Mouse (Mus musculus): ENCODE measurements around the gene Sept7. TPM values are rescaled to one million over a fixed set of nuclear protein-coding genes. Genes with fewer than 3 reads are reported as not detected.

Sept7 gene
- total RNA-seq, 2 experiments from 2014 or later: 263 to 265 TPM

DNA sequence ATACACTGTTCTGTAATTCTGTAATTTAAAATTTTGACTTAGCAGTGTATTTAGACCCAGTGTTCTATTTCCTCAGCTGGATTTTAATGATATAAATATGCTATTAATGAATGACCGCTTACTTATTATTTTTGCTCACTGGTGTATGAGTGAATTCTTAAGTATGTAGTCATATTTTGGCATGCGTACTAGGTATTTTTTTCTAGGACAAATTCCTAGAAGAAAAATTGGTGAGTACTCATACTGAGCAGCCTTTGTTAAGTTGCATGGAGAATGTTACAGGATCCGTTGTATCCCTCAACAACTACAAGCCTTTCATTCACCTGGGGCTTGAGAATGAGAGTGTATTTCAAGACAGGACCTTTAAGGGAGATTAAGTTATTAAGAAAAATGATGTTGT is 10.0 kb upstream of the Sept7 start:
- Histone ChIP-seq H3K4me3 (no peak overlapping the region), H3K27ac (peak overlapping the region; percentile 75)
- DNase-seq (ENCODE audit: low spot score in 2 of 2): no peak
- TF ChIP-seq CTCF (conservative IDR thresholded peaks at IDR 0.05): no peak

DNA sequence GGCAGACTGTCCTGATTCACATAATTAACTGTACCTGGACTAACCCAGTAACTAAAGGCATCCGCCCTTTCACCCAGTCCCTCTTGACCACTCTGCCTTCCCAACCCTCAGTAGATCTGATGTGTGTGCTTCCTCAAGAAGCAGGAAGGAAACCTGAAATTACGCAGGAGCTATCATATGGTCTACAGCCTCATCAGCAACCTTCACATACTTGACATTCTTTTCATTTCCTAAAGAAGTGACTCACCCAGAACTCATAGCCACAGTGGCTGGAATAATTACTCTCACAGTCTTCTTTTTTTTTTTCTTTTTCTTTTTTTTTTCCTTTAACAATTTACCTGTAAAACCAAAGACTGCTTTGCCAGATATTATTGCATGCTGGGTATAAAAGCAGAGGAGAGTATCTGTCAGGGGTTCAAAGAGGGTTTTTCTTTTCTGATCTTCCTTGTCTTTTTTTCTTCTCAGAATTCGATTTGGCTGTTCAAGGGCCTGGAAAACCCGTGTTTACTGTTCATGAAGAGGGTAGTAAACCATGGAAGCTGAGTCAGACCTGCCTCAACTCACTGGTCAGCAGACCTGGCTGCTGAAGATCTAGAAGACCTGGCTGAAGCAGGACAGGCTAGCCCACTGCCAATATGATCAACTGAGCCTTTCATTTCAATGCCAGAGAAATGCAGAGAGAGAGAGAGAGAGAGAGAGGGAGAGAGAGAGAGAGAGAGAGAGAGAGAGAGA is 8.1 kb upstream of the Sept7 start:
- TF ChIP-seq CTCF (conservative IDR thresholded peaks at IDR 0.05): no peak
- Histone ChIP-seq H3K27ac (peak overlapping the region; percentile 71), H3K4me3 (no peak overlapping the region)
- DNase-seq (ENCODE audit: low spot score in 2 of 2): no peak

DNA sequence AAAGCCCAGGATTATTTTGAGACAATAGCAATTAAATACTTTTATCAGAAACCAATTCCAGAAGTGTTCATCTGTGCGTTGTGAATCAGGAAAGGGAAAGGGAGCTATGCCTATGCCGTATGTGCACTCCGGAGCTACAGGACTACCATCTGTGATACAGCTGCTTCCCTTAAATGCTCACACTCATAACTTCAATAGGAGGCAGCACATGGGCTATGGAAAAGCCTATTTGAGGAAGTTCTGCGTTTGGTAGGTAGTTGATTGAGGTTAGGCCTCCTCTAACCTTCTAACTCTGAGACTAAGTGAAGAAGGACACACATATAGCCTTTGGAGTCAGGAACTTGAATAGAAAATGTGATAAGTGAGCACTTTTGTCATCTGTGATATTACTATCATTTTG is 7.1 kb upstream of the Sept7 start:
- TF ChIP-seq CTCF (conservative IDR thresholded peaks at IDR 0.05): no peak
- Histone ChIP-seq H3K27ac (peak overlapping the region; percentile 61), H3K4me3 (no peak overlapping the region)
- DNase-seq (ENCODE audit: low spot score in 2 of 2): no peak

DNA sequence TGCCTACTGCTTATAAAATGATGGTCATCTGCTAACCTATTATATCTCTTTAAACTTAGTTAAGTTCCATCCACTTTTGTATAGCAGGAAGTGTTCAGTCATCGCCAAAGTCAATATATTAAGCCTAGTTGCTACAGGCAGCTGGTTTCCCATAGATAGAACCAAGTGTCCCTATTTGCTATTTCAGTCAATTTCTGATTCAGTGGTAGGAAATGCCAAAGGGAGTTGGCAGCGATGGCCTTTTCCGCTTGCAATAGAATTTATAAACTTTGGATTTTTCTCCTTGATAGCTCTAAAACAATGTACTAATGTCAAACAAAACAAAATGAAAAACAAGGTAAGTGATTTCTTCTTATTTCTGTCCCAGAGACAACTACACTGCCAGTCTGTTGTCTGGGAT is 5.7 kb upstream of the Sept7 start:
- no peak for DNase-seq (ENCODE audit: low spot score in 2 of 2)
- no peak for TF ChIP-seq CTCF (conservative IDR thresholded peaks at IDR 0.05)
- H3K4me3 ChIP-seq: no peak overlapping the region
- peak overlapping the region; percentile 49; the same call in 1 of the 2 replicates for H3K27ac ChIP-seq

DNA sequence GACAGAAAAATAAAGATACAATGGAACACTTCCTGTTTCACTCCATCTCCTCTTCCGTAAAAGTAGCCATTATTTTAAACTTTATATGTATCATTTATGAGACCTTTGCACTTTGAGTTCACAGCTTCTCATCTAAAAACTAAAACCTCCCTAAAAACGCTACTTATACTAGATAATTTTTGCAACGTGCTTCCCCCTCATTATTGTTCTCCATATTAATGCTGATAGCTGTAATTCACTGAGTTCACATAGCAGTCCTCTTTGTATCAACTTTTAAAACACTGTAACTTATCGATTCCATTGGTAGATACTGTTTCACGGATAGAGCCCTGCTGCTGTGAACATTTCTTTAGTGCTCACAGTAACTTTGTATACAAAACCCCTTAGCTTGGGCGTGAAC is 1.1 kb upstream of the Sept7 start:
- DNase-seq (ENCODE audit: low spot score in 2 of 2): no peak
- TF ChIP-seq CTCF (conservative IDR thresholded peaks at IDR 0.05): no peak
- peak overlapping the region; percentile 88 for H3K4me3 ChIP-seq
- H3K27ac ChIP-seq: peak overlapping the region; percentile 99

DNA sequence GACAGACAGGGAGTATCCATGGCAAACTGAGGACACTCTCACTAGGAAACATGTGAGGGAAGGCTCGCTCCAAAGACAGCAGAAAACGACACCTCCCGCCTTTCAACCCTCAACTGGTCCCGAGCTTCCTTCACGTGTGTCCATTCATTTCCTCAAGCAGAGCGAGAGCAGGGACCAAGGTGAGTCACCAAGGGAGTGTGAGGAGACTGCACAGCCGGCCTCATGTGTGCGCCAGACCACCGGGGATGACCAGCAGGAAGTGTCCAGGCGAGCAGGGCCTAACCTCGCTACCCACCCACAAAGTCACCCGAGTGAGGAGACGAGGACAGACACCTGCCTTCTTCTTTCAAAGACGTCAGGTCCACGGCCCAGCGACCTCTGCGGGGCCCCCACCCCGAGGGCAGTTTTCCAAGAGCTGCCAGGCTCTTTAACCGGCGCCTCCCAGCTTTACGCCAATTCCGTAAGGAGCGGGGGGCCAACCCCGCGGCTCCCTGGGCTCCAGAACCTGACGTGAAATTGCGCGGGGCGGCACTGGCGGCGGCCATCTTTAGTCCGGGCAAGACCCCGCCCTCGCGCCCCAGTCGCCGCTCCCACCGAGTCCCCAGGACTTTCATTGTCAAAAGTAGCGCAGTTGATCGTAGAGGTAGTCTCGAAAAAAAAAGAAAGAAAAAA is 492 bp upstream of the Sept7 start:
- peak; percentile 89 to 91 for DNase-seq (ENCODE audit: low spot score in 2 of 2)
- no peak for TF ChIP-seq CTCF (conservative IDR thresholded peaks at IDR 0.05)
- H3K4me3 ChIP-seq: peak overlapping the region; percentile 88
- peak overlapping the region; percentile 99 for H3K27ac ChIP-seq

DNA sequence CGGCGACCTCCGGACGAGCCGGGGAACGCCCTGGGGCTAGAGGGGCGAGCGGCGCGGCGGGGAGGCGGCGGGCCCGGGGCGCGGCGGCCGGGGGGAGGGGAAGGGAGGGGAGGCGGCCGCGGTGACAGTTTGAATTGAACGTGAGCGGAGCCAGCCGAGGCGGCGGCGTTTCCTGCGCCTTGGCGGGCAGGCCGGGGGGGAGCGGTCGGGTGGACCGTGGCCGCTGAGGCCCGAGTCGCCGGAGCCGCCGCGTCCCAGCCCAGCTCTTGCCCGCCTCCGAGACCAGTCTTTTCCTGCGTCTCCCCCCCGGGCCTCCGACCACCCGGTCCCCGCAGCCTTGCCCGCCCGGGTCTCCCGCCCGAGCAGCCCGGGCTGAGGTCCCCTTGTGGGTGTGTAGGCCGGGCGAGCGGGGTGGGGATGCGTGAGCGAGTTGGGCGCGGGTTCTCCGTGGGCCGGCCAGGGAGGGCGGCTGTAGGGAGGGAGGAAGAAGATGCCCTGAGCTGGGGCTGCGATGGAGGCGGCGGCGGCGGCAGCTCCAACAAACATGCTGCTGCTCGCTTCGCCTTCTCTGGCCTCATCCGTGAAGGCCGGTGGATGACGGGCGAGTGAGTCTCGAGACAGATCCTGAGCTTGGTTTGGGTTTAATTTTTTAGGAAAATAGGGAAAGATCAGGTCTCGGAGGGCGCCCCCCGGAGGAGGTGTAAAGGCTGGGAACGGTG is 679 bp downstream of the Sept7 start:
- peak; percentile 49 to 76 for DNase-seq (ENCODE audit: low spot score in 2 of 2)
- H3K4me3 ChIP-seq: peak overlapping the region; percentile 88
- H3K27ac ChIP-seq: peak overlapping the region; percentile 99
- TF ChIP-seq CTCF (conservative IDR thresholded peaks at IDR 0.05): peak; percentile 74

DNA sequence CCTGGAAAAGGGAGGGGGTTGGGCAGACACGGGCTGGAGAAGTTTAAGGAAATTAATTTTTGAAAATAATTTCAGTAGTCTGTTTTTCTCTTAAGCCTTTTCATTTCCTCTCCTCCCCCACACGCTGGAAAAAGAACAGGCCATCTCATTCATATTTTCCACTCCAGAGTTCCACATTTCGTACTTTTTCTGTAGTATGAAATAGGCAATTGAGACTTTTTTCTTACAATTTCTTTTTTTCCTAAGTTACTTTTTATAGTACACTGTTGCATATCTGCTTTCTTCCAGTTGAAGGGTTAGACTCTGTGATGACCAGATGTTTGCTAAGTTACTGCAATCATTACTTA is 1.2 kb downstream of the Sept7 start:
- Histone ChIP-seq H3K4me3 (peak overlapping the region; percentile 88), H3K27ac (peak overlapping the region; percentile 99)
- DNase-seq (ENCODE audit: low spot score in 2 of 2): no peak
- TF ChIP-seq CTCF (conservative IDR thresholded peaks at IDR 0.05): no peak

DNA sequence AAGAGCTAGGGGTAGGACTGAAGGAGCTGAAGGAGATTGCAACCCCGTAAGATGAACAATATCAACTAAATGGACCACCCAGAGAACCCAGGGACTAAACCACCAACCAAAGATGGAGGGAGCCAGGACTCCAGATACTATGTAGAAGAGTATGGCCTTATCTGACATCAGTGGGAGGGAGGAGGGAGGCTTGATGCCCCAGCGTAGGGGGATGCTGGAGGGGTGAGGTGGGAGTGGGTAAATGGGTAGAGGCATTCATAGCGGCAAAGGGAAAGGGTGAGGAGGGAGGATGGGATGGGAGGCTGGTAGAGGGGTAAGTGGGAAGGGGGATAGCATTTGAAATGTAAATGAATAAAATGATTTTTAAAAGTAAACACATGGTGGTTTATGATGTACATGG is 8.2 kb downstream of the Sept7 start:
- H3K27ac ChIP-seq: no peak overlapping the region; the same call in 1 of the 2 replicates
- no peak for TF ChIP-seq CTCF (conservative IDR thresholded peaks at IDR 0.05)
- DNase-seq (ENCODE audit: low spot score in 2 of 2): no peak
- no peak overlapping the region for H3K4me3 ChIP-seq

DNA sequence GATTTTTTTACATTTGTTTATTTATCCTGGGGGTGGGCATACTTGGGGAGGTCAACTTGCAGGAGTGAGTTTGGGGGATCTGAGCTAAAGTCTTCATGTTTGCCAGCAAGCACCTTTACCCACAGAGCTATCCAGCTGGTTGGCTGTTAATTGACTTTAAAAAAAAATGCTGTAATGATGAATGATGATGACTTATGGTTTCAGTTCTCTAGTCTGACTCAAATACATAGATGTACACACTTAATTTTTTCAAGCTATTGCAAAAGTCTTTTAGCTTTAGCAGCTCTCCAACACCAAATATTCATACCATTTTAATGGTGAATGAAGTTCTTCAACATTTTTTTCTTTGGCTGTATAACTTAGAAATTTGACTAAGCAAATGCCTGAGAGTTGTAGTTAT is 8.7 kb downstream of the Sept7 start:
- Histone ChIP-seq H3K27ac (no peak overlapping the region), H3K4me3 (no peak overlapping the region)
- no peak for TF ChIP-seq CTCF (conservative IDR thresholded peaks at IDR 0.05)
- no peak for DNase-seq (ENCODE audit: low spot score in 2 of 2)

DNA sequence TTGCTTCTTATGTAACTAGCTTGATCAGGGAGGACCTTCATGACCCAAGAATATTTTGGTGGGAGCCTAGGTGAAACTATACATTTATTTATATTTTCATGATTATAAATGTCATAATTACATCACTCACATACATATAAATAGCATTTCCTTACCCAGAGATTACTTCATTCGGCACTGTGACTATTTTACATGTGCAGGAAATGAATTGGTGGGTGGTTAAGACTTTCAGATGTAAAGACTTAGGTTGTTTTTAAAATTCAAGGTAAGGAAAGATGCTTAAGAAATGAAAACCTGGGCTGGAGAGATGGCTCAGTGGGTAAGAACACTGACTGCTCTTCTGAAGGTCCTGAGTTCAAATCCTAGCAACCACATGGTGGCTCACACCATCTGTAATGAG is 9.8 kb downstream of the Sept7 start:
- TF ChIP-seq CTCF (conservative IDR thresholded peaks at IDR 0.05): no peak
- Histone ChIP-seq H3K27ac (no peak overlapping the region), H3K4me3 (no peak overlapping the region)
- DNase-seq (ENCODE audit: low spot score in 2 of 2): no peak

DNA sequence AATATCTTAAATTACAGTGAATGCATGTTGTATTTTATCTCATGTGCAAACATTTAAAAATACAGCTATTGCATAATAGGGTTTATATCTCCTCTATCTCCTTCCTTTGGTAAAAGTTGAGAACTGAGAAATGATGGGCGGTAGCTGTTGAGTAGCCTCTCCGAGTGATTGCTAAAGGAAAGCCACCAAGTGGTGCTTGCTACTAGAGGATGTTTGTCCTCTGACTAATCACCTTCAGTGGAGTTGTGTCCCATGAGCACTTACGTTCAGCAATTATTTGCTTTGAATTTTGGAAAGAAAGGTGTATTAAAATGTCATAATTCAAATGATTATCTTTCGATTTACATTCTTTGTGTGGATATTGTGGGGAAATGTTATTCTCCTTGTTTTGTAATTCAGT is 13.6 kb downstream of the Sept7 start:
- TF ChIP-seq CTCF (conservative IDR thresholded peaks at IDR 0.05): no peak
- Histone ChIP-seq H3K4me3 (no peak overlapping the region), H3K27ac (no peak overlapping the region)
- no peak for DNase-seq (ENCODE audit: low spot score in 2 of 2)

DNA sequence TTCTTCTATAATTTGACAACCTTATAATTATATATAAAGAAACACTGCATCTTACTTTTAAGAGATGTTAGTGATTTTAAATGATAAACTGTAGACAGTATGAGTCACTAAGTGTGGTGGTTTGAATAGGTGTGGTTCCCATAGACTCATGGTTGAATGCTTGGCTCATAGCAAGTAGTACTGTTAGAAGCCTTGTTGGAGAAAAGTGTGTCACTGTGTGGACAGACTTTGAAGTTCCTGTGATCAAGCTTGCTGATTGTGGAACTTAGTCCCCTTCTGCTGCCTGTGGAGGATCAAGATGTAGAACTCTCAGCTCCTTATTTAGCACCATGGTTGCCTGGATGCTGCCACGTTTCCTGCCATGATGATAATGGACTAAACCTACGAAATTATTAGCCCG is 14.9 kb downstream of the Sept7 start:
- no peak for TF ChIP-seq CTCF (conservative IDR thresholded peaks at IDR 0.05)
- DNase-seq (ENCODE audit: low spot score in 2 of 2): no peak
- H3K27ac ChIP-seq: no peak overlapping the region
- H3K4me3 ChIP-seq: no peak overlapping the region
